Comparison of ENCODE assay signal across 9 mouse cellular contexts in genomic region chr10:81000197-81001062, GRCm38 (mm10). TPM values are rescaled to one million over a fixed set of nuclear protein-coding genes. Genes with fewer than 3 reads are reported as not detected.
DNase-seq lines count a peak whose midpoint lies in the region; ATAC-seq and TF ChIP-seq lines count a peak whose summit lies in the region.
"Had no signal": no experiment of that assay in that cellular context is flagged by ENCODE, and none has a peak within 500 bp of the region (broad histone marks: within the 10 kb centered on the region; RNA-seq: fewer than 3 reads in every experiment).

No protein-coding gene starts in this region.

- no peak overlapping the region for H3K27ac ChIP-seq in lung, embryonic 14.5 days (ENCODE audit: low read depth)
- no peak overlapping the region for H3K27ac ChIP-seq in hindbrain, postnatal 0 days
- 0 out of 2 replicates have a peak overlapping the region, but pooled peaks have one; percentile 32 for H3K27ac ChIP-seq in midbrain, postnatal 0 days (ENCODE audit: low read depth, low read length)
- H3K27ac ChIP-seq: stomach, embryonic 15.5 days had no signal

- no peak overlapping the region for H3K4me3 ChIP-seq in lung, embryonic 14.5 days (ENCODE audit: low read depth, low read length)
- no peak overlapping the region for H3K4me3 ChIP-seq in hindbrain, postnatal 0 days (ENCODE audit: low read length)
- H3K4me3 ChIP-seq in midbrain, postnatal 0 days (ENCODE audit: low read depth, low read length) = 0 out of 2 replicates have a peak overlapping the region, but pooled peaks have one; percentile 8
- H3K4me3 ChIP-seq: stomach, embryonic 15.5 days had no signal

- ATAC-seq in lung, embryonic 14.5 days (ENCODE audit: insufficient read depth) = no peak
- no peak for ATAC-seq in hindbrain, postnatal 0 days
- no peak for ATAC-seq in midbrain, postnatal 0 days (ENCODE audit: low FRiP score)

- 0 out of 2 replicates have a peak, but pooled peaks cover 4% of the 10 kb centered on the region for H3K27me3 ChIP-seq in lung, embryonic 14.5 days (ENCODE audit: insufficient read depth, low read length)
- H3K27me3 ChIP-seq in hindbrain, postnatal 0 days (ENCODE audit: insufficient read depth, low read length) = no peaks in the 10 kb centered on the region
- no peaks in the 10 kb centered on the region for H3K27me3 ChIP-seq in midbrain, postnatal 0 days (ENCODE audit: insufficient read depth, low read length)

- H3K4me2 ChIP-seq in lung, embryonic 14.5 days = no peak overlapping the region
- 0 out of 2 replicates have a peak overlapping the region, but pooled peaks have one; percentile 8 for H3K4me2 ChIP-seq in hindbrain, postnatal 0 days (ENCODE audit: low read depth, low read length)
- H3K4me2 ChIP-seq in midbrain, postnatal 0 days (ENCODE audit: low read depth, low read length, poor library complexity, severe bottlenecking) = peak overlapping the region; percentile 22; the same call in 1 of the 2 replicates

- no peak for TF ChIP-seq CTCF in lung, embryonic 14.5 days (IDR thresholded peaks at IDR 0.05; ENCODE audit: low read depth)
- no peak for TF ChIP-seq CTCF in hindbrain, postnatal 0 days (IDR thresholded peaks at IDR 0.05; ENCODE audit: low read depth)
- no peak for TF ChIP-seq CTCF in midbrain, postnatal 0 days (IDR thresholded peaks at IDR 0.05)

- H3K36me3 ChIP-seq in lung, embryonic 14.5 days (ENCODE audit: insufficient read depth) = no peaks in the 10 kb centered on the region
- H3K36me3 ChIP-seq in hindbrain, postnatal 0 days (ENCODE audit: insufficient read depth, low read length) = no peaks in the 10 kb centered on the region
- no peaks in the 10 kb centered on the region for H3K36me3 ChIP-seq in midbrain, postnatal 0 days (ENCODE audit: insufficient read depth, low read length)
- H3K36me3 ChIP-seq: stomach, embryonic 15.5 days had no signal

- no peaks in the 10 kb centered on the region for H3K9me3 ChIP-seq in lung, embryonic 14.5 days (ENCODE audit: low read depth, low read length)
- H3K9me3 ChIP-seq in hindbrain, postnatal 0 days (ENCODE audit: low read length) = no peaks in the 10 kb centered on the region
- H3K9me3 ChIP-seq in midbrain, postnatal 0 days (ENCODE audit: low read length) = no peaks in the 10 kb centered on the region
- H3K9me3 ChIP-seq: stomach, embryonic 15.5 days had no signal

- H3K4me1 ChIP-seq in lung, embryonic 14.5 days (ENCODE audit: insufficient read depth) = 0 out of 2 replicates have a peak, but pooled peaks cover 3% of the 10 kb centered on the region
- 0 out of 2 replicates have a peak, but pooled peaks cover 4% of the 10 kb centered on the region for H3K4me1 ChIP-seq in hindbrain, postnatal 0 days (ENCODE audit: insufficient read depth, low read length)
- H3K4me1 ChIP-seq in midbrain, postnatal 0 days (ENCODE audit: insufficient read depth, low read length) = peaks cover 18% of the 10 kb centered on the region

- WGBS in lung, embryonic 14.5 days = 43% methylated on average over 28 of the region's 28 CpGs
- WGBS in hindbrain, postnatal 0 days = 45% methylated on average over 28 of the region's 28 CpGs
- 55% methylated on average over 28 of the region's 28 CpGs for WGBS in midbrain, postnatal 0 days

- DNase-seq in cerebellum, adult 9-10 months = peak; percentile 31
- no peak for DNase-seq in cerebellum, adult 11-12 months
- peak; percentile 18 for DNase-seq in lung, embryonic 14.5 days
- DNase-seq in lung, postnatal 14 days = no peak
- no peak for DNase-seq in hindbrain, postnatal 0 days (ENCODE audit: low spot score)
- no peak for DNase-seq in midbrain, postnatal 0 days (ENCODE audit: low spot score)
- no peak for DNase-seq in spleen, postnatal 4 days (ENCODE audit: low spot score in 2 of 2)
- no peak for DNase-seq in layer of hippocampus, adult 11-12 months (ENCODE audit: low spot score)

- peak overlapping the region; percentile 15 for H3K9ac ChIP-seq in lung, embryonic 14.5 days
- H3K9ac ChIP-seq in hindbrain, postnatal 0 days (replicated peaks; ENCODE audit: low read length) = 0 out of 2 replicates have a peak overlapping the region, but pooled peaks have one; percentile 1
- peak overlapping the region; percentile 29 for H3K9ac ChIP-seq in midbrain, postnatal 0 days (replicated peaks; ENCODE audit: low read length, poor library complexity, severe bottlenecking)
- H3K9ac ChIP-seq: stomach, embryonic 15.5 days had no signal

RNA-seq across cellular contexts. Expression of gene Gng7, which starts 14.3 kb away (rescaled TPM):
- 4.5 and 5.7 TPM in 2 replicates for polyA plus RNA-seq in lung, embryonic 14.5 days (2014; fragmentation: Nextera tagmentation; extraction: Ambion mirVana)
- 26.2 and 27.2 TPM in 2 replicates for total RNA-seq in hindbrain, postnatal 0 days (2014; rRNA removed)
- 18.9 and 22.1 TPM in 2 replicates for polyA plus RNA-seq in hindbrain, postnatal 0 days (2015; fragmentation: Nextera tagmentation; extraction: Ambion mirVana)
- total RNA-seq in midbrain, postnatal 0 days (2014; rRNA removed) = 27.6 and 40.7 TPM in 2 replicates
- polyA plus RNA-seq in midbrain, postnatal 0 days (2015; fragmentation: Nextera tagmentation; extraction: Ambion mirVana) = 29.5 and 29.9 TPM in 2 replicates

RNA-seq across cellular contexts. Expression of gene Diras1, which starts 25.0 kb away (rescaled TPM):
- 0.08 and 0.09 TPM in 2 replicates for polyA plus RNA-seq in lung, embryonic 14.5 days (2014; fragmentation: Nextera tagmentation; extraction: Ambion mirVana)
- total RNA-seq in hindbrain, postnatal 0 days (2014; rRNA removed) = 82.0 and 106 TPM in 2 replicates
- 69.0 and 78.7 TPM in 2 replicates for polyA plus RNA-seq in hindbrain, postnatal 0 days (2015; fragmentation: Nextera tagmentation; extraction: Ambion mirVana)
- total RNA-seq in midbrain, postnatal 0 days (2014; rRNA removed) = 104 and 119 TPM in 2 replicates
- polyA plus RNA-seq in midbrain, postnatal 0 days (2015; fragmentation: Nextera tagmentation; extraction: Ambion mirVana) = 95.2 and 98.3 TPM in 2 replicates

RNA-seq across cellular contexts. Expression of gene Slc39a3, which starts 36.8 kb away (rescaled TPM):
- 11.7 and 15.2 TPM in 2 replicates for polyA plus RNA-seq in lung, embryonic 14.5 days (2014; fragmentation: Nextera tagmentation; extraction: Ambion mirVana)
- 118 and 126 TPM in 2 replicates for total RNA-seq in hindbrain, postnatal 0 days (2014; rRNA removed)
- polyA plus RNA-seq in hindbrain, postnatal 0 days (2015; fragmentation: Nextera tagmentation; extraction: Ambion mirVana) = 40.6 and 41.9 TPM in 2 replicates
- total RNA-seq in midbrain, postnatal 0 days (2014; rRNA removed) = 115 and 122 TPM in 2 replicates
- polyA plus RNA-seq in midbrain, postnatal 0 days (2015; fragmentation: Nextera tagmentation; extraction: Ambion mirVana) = 50.2 and 54.7 TPM in 2 replicates

RNA-seq across cellular contexts. Expression of gene Sgta, which starts 59.6 kb away (rescaled TPM):
- polyA plus RNA-seq in lung, embryonic 14.5 days (2014; fragmentation: Nextera tagmentation; extraction: Ambion mirVana) = 172 and 186 TPM in 2 replicates
- total RNA-seq in hindbrain, postnatal 0 days (2014; rRNA removed) = 264 and 279 TPM in 2 replicates
- polyA plus RNA-seq in hindbrain, postnatal 0 days (2015; fragmentation: Nextera tagmentation; extraction: Ambion mirVana) = 275 and 290 TPM in 2 replicates
- total RNA-seq in midbrain, postnatal 0 days (2014; rRNA removed) = 216 and 236 TPM in 2 replicates
- polyA plus RNA-seq in midbrain, postnatal 0 days (2015; fragmentation: Nextera tagmentation; extraction: Ambion mirVana) = 325 and 348 TPM in 2 replicates

Comparison
In these comparisons a context has a peak if more than half of its experiments do, and no peak if none do; other contexts are left out.
1. DNase-seq: peak in cerebellum, adult 9-10 months (single experiment) and lung, embryonic 14.5 days (single experiment); none in cerebellum, adult 11-12 months (single experiment), lung, postnatal 14 days (single experiment), hindbrain, postnatal 0 days (single experiment), midbrain, postnatal 0 days (single experiment), spleen, postnatal 4 days (0 of 2) and layer of hippocampus, adult 11-12 months (single experiment).
2. RNA of gene Diras1, which starts 25.0 kb away (polyA plus RNA-seq): 95.2 to 98.3 TPM in midbrain, postnatal 0 days and 69.0 to 78.7 TPM in hindbrain, postnatal 0 days; 0.08 to 0.09 TPM in lung, embryonic 14.5 days; every median in the first group is over 10 times any median in the second.
3. Peak in every context shown above with its lines, with median percentiles within 50 percentile points of each other: H3K9ac ChIP-seq.